Mouse (Mus musculus): Measurements from ENCODE around the gene Myrfl. TPM values are rescaled to one million over a fixed set of nuclear protein-coding genes. Genes with fewer than 3 reads are reported as not detected.

Myrfl gene
- under 1 TPM in 1 of 2 experiments, not detected in 1; 0.10 TPM for total RNA-seq (2021)
- long read RNA-seq, experiment 1, partial matches to known transcripts, result 0 of 1 reads
- long read RNA-seq, experiment 1, other reads (novel, unspliced or antisense), result 1 of 1 reads
- long read RNA-seq, experiment 2, result 0 reads

- DNase-seq, result no peak
These were observed at the start of gene Myrfl for GRCm38 (mm10) chr10:116896336-116897177. TSS of gene Myrfl (minus strand) at chr10:116896919.

DNA sequence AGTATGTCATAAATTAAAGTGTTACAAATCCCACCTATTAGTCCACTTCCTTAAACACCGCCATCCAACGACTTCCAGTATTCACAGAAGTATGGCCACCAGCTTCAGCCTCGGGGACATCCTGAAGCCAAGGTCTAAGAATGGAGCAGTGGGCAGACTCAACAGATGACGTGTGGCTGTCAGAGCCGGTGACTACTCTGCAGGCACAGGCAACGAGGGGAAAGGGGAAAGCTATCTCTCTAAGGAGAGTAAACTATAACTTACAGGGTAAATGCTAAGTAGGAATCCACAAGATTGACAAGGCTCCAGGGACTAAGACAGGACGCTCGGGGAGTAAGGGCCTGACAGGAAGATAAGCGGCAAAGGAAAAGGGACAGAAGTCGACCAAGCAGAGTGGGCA, 48.2 kb upstream of the Myrfl start:
- no peak for DNase-seq

DNA sequence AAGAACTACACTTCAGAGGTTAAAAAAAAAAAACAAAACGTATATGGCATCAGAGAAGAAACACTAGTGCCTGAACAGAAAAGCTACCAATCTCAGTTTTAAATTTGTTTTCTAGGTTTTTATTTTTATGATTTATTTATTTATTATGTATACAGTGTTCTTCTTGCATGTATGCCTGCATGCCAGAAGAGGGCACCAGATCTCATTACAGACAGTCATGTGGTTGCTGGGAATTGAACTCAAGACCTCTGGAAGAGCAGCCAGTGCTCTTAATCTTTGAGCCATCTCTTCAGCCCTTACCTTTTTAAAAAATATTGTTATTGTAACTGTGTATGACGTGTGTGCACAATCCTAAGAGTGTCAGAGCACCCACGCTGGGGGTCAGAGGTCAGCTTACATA, 47.4 kb upstream of the Myrfl start:
- no peak for DNase-seq

DNA sequence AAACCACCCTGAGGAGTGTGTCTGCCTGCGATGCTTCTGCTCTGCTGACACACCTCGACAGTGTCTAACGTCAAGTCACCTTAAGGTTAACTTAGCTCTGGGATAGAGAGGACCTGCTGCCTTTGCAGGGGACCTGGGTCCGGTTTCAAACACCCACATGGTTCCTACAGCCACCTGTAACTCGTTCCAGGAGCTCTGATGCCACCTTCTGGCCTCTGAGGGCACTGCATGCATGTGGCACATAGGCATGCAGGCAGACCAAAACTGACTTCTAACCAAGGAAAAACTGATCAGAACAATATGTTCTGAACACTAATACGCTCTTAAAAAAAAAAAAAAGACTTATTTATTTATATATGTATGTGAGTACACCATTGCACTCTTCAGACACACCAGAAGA, 46.3 kb upstream of the Myrfl start:
- DNase-seq, result no peak

GRCm38 (mm10) chr10:116935028-116935427, 38.3 kb upstream of the Myrfl start:
- DNase-seq, result no peak

GRCm38 (mm10) chr10:116933794-116934193, 37.1 kb upstream of the Myrfl start:
- no peak for DNase-seq

GRCm38 (mm10) chr10:116932418-116932817, 35.7 kb upstream of the Myrfl start:
- DNase-seq, result no peak

GRCm38 (mm10) chr10:116931497-116932179, 34.9 kb upstream of the Myrfl start:
- peak; percentile 36 to 47 for DNase-seq

DNA sequence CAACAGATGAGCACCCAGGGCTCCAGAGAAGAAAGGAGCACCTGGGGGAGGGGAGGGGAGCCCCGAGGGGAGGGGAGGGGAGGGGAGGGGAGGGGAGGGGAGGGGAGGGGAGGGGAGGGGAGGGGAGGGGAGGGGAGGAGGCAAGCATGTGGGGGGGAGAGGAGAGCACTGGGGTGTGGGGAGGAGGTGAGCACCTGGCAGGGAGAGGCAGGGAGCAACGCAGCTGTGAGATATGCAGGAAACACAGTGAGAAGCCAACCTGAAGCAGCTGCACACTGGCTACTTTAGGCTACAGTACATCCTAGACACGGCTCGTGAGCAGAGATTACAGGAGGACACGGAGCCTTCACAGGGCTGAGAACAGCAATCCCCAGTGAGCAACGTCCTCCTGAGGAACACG, 34.2 kb upstream of the Myrfl start:
- no peak for DNase-seq

DNA sequence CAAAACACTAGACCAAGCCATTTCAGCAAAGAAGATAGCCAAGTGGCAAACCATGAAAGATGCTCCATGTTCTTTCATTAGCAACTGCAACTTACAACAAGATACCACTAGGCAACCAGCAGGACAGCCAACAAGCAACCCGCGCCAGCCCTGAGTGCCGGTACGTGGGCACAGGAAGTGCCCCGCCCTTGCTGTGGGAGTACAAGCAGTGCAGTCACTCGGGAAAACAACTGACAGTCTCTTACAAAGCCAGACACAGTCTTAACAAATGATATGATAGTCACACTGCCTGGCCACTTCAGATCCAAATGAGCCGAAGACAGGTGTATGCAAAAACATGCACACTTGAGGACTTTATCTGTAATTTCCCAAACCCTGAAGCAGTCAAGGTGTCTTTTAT, 33.8 kb upstream of the Myrfl start:
- no peak for DNase-seq

GRCm38 (mm10) chr10:116928826-116929225, 32.1 kb upstream of the Myrfl start:
- peak; percentile 54 to 56 for DNase-seq

- DNase-seq, result no peak
These were observed 29.9 kb upstream of the Myrfl start for GRCm38 (mm10) chr10:116926428-116927113.

- no peak for DNase-seq
These were observed 27.2 kb upstream of the Myrfl start for GRCm38 (mm10) chr10:116923651-116924495.

GRCm38 (mm10) chr10:116922161-116922560, 25.4 kb upstream of the Myrfl start:
- DNase-seq, result no peak

GRCm38 (mm10) chr10:116921416-116921815, 24.7 kb upstream of the Myrfl start:
- no peak for DNase-seq

DNA sequence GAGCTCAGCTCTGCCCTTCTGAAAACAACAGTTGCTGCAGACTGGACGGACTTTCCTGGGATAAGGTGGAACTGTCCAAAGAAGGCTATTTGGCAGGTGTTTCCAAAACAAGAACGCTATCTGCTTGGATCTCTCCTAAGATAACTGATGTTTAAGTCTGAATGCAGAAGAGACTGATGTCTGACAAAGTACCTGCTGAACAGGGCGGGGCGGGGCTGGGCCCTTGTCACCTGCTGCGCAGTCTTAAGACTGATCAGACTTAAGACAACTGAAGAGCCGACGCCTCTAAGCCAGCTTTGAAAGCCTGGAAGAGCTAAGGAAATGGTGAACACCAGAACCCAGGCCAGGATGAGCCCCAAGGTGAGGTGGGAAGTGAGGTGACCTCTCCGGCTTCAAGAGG, 23.9 kb upstream of the Myrfl start:
- DNase-seq, result no peak

GRCm38 (mm10) chr10:116919368-116920317, 22.9 kb upstream of the Myrfl start:
- DNase-seq, result no peak

DNA sequence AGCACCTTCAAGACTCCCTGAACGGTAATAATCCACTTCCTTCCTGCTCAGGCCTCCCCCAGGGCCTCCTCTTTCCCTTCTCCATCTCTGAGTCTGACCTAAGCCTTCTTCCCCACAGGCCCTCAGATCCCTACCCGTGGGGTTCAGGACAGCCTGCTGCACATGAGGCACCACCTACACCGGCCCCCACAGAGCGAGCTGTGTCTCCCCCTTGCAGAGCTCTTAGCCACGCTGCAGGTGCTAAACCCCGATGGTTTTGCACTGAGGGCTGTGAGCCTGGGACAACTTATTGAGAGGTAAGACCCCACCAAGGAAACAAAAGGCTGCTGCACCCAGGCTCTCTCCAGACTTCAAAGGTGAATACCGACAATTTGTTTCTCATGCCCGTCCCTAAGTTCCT, 19.9 kb upstream of the Myrfl start:
- no peak for DNase-seq

GRCm38 (mm10) chr10:116915286-116915685, 18.6 kb upstream of the Myrfl start:
- DNase-seq, result no peak

DNA sequence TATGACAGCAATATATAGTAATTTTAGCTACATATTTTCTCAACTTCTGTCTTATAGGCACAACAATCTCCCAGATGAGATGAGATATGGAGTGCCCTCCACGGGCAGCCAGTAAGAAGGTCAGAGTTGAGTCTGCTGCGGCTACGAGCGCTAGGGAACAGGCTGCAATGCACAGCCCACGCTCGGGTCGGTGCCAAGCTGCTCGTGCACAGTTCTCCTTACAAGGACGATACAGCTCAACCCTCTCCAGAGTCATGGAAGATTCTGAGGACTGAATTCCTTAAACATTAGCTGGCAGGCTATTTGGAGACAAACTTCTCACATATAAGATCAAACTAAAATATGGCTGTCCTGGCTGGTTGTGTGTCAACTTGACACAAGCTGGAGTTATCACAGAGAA, 17.9 kb upstream of the Myrfl start:
- DNase-seq, result peak; percentile 82 to 90

Measured in adrenal gland, postnatal 36 days (tissue).